Mouse (Mus musculus) E14TG2a.4 (cell line): Measurements from ENCODE around the gene Cchcr1.

Source experiments
- CTCF ChIP-seq: conservative IDR thresholded peaks from 2 replicates; pipeline ENCODE4 v1.5.1; 2014; ENCODE audit warnings: low read length
- POU5F1 ChIP-seq: IDR thresholded peaks from 2 replicates; pipeline ENCODE4 v1.6.1; 2014; ENCODE audit warnings: low read length, borderline replicate concordance

DNA sequence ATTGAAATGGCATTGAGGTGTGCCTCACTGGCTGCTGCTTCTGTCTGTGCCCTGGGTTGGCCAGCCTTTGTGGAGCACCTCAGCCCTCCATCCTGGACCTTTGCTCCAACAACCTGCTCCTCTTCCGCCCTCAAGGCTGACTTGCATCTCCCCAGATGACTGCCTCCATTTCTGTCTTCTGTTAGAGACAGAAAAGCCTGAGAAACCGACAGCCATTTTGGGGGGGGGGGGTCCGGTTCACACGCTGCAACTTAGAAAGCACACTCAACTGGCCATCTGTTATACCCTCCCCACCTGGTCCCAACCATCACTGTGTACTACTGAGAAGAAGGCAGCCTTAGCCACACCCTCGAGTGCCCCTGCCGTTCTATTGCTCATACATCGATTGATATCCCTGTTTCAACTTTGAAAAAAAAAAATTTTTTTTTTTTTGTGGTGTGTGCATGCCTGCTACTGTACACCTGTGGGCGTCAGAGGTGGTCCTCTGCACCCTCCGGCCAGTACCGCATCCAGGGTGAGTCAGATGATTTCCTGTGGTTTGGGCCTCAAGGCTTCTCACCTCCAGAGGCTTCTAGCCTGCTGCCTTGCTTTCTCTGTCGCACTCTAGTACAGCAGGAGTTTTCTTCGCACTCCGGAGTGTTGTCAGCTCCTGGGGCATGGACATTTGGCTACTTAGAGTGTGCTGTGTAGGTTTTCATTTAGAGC lies 9.2 kb upstream of the Cchcr1 start:
- TF ChIP-seq CTCF (no peak), POU5F1 (no peak)
